ENCODE assay signal across 13 mouse cellular contexts in the genomic region with DNA sequence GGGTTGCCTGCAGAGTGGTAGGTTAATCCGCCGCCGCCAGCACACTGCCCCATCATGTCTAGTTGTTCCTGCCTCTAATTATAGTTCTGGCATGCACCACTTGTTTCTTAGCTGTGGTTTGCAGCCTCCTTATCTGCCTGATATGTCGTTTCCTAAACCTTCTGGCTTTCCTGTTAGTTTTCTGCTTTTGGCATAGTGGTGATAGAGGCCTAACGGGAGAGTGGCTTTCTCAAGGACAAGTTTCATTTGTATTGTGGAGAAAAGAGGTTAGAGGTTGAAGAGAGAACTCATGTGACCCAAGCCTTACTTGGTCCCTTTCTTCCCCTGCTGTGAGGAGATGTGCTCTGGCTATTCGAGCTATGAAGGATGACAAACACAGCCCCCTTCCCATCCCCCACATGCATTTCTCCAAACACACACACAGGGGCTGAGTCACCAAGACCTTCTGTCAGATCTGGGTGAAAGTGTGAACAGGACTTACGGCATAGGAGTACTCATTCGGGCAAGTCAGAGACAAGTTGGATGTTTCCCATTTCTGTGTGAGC. TPM values are rescaled to one million over a fixed set of nuclear protein-coding genes. Genes with fewer than 3 reads are reported as not detected.
DNase-seq lines count a peak whose midpoint lies in the region; ATAC-seq lines count a peak whose summit lies in the region.
"Had no signal": no experiment of that assay in that cellular context is flagged by ENCODE, and none has a peak within 500 bp of the region (broad histone marks: within the 10 kb centered on the region; RNA-seq: fewer than 3 reads in every experiment).

No protein-coding gene starts in this region.

- H3K4me2 ChIP-seq in liver, embryonic 11.5 days: peak overlapping the region; percentile 38
- H3K4me2 ChIP-seq: intestine, embryonic 15.5 days had no signal

- 18% methylated on average over 8 of the region's 8 CpGs for WGBS in liver, embryonic 11.5 days

- peaks cover 13% of the 10 kb centered on the region for H3K4me1 ChIP-seq in liver, embryonic 11.5 days (replicated peaks; ENCODE audit: control insufficient read depth, insufficient read depth, low read length)
- H3K4me1 ChIP-seq: intestine, embryonic 15.5 days had no signal

- ATAC-seq in liver, embryonic 11.5 days (replicated peaks; ENCODE audit: low FRiP score): peak; percentile 79
- ATAC-seq: intestine, embryonic 15.5 days had no signal

- peak; percentile 56 for DNase-seq in adrenal gland, adult 2 months
- DNase-seq in adrenal gland, adult 18-20 months (ENCODE audit: low spot score in 2 of 2): no peak
- DNase-seq in urinary bladder, postnatal 36 days (ENCODE audit: low spot score in 2 of 2): peak; percentile 9 to 17
- no peak for DNase-seq in urinary bladder, postnatal 10 days (ENCODE audit: low spot score)
- DNase-seq in liver, embryonic 11.5 days (ENCODE audit: low spot score): no peak
- DNase-seq in embryo, embryonic 9.5 days (ENCODE audit: extremely low spot score): no peak
- DNase-seq in layer of hippocampus, postnatal 10 days (ENCODE audit: low spot score in 2 of 2): no peak
- no peak for DNase-seq in layer of hippocampus, postnatal 25 days (ENCODE audit: extremely low spot score in 1 of 2, low spot score in 1 of 2)
- DNase-seq: cerebellum, adult 9-10 months; gastrocnemius, postnatal 14 days; lung, postnatal 14 days had no signal

- H3K4me3 ChIP-seq in liver, embryonic 11.5 days (ENCODE audit: low read depth, low read length): no peak overlapping the region
- H3K4me3 ChIP-seq: intestine, embryonic 15.5 days had no signal

- H3K27me3 ChIP-seq in liver, embryonic 11.5 days (replicated peaks; ENCODE audit: control insufficient read depth, insufficient read depth, low read length): no peaks in the 10 kb centered on the region
- H3K27me3 ChIP-seq: intestine, embryonic 15.5 days had no signal

- H3K9ac ChIP-seq in liver, embryonic 11.5 days (ENCODE audit: low read depth, low read length): no peak overlapping the region
- H3K9ac ChIP-seq: intestine, embryonic 15.5 days had no signal

- H3K27ac ChIP-seq in liver, embryonic 11.5 days (ENCODE audit: low read depth, low read length): peak overlapping the region; percentile 62
- H3K27ac ChIP-seq: intestine, embryonic 15.5 days had no signal

- H3K36me3 ChIP-seq in liver, embryonic 11.5 days (ENCODE audit: control insufficient read depth, insufficient read depth, low read length): no peaks in the 10 kb centered on the region
- H3K36me3 ChIP-seq: intestine, embryonic 15.5 days had no signal

- no peaks in the 10 kb centered on the region for H3K9me3 ChIP-seq in liver, embryonic 11.5 days (ENCODE audit: control insufficient read depth, low read length)
- H3K9me3 ChIP-seq: intestine, embryonic 15.5 days had no signal

RNA-seq across cellular contexts. Expression of a gene that starts 12.4 kb away (rescaled TPM):
- total RNA-seq in adrenal gland, adult 2 months (2021): not detected
- polyA plus RNA-seq in adrenal gland, adult 2 months (2012; rRNA removed): 0.07 TPM in 1 of 2 replicates, not detected in the other
- total RNA-seq in adrenal gland, adult 18-20 months (2021): under 1 TPM; 0.40 to 0.64 TPM
- polyA plus RNA-seq in liver, embryonic 11.5 days (2014; fragmentation: Nextera tagmentation; extraction: Ambion mirVana): 2.3 and 2.8 TPM in 2 replicates
- total RNA-seq in layer of hippocampus, postnatal 10 days (2021): not detected
- not detected for total RNA-seq in layer of hippocampus, postnatal 25 days (2021)
- total RNA-seq: gastrocnemius, postnatal 14 days; layer of hippocampus, adult 8-10 months had no signal

RNA-seq across cellular contexts. Expression of a gene that starts 39.4 kb away (rescaled TPM):
- 10 to 100 TPM; 13.7 to 26.7 TPM for total RNA-seq in adrenal gland, adult 2 months (2021)
- polyA plus RNA-seq in adrenal gland, adult 2 months (2012; rRNA removed): 2.5 and 3.6 TPM in 2 replicates
- 10 to 100 TPM; 17.2 to 17.9 TPM for total RNA-seq in adrenal gland, adult 18-20 months (2021)
- 2.8 and 3.6 TPM in 2 replicates for polyA plus RNA-seq in liver, embryonic 11.5 days (2014; fragmentation: Nextera tagmentation; extraction: Ambion mirVana)
- total RNA-seq in layer of hippocampus, postnatal 10 days (2021): 1 to 10 TPM; 1.1 to 1.6 TPM
- 1 to 10 TPM; 1.4 to 2.8 TPM for total RNA-seq in layer of hippocampus, postnatal 25 days (2021)

Comparison
In these comparisons a context has a peak if more than half of its experiments do, and no peak if none do; other contexts are left out.
1. DNase-seq: peak in adrenal gland, adult 2 months (single experiment) and urinary bladder, postnatal 36 days (2 of 2); none in adrenal gland, adult 18-20 months (0 of 2), urinary bladder, postnatal 10 days (single experiment), liver, embryonic 11.5 days (single experiment), embryo, embryonic 9.5 days (single experiment), layer of hippocampus, postnatal 10 days (0 of 2) and layer of hippocampus, postnatal 25 days (0 of 2).